Mouse (Mus musculus) midbrain, embryonic 13.5 days (tissue): Measurements from ENCODE around the gene Soga1. TPM values are rescaled to one million over a fixed set of nuclear protein-coding genes. Genes with fewer than 3 reads are reported as not detected.

Experiments
- ATAC-seq: fragments of 200-750 bp; cut with Nextera tagmentation; 2 replicates; pipeline ENCODE4 v1.8.0; 2017; ENCODE audit warnings: mild to moderate bottlenecking, moderate TSS enrichment, moderate library complexity
- H3K27ac ChIP-seq: fragments of 300-500 bp; sonication (generic); 2 replicates; pipeline ENCODE4 v1.5.1; 2015; ENCODE audit warnings: inconsistent platforms, mild to moderate bottlenecking, moderate library complexity
- H3K27me3 ChIP-seq: fragments of 300-500 bp; sonication (generic); 2 replicates; pipeline ENCODE4 v1.6.1; 2015; ENCODE audit warnings: mild to moderate bottlenecking, inconsistent platforms
- H3K36me3 ChIP-seq: fragments of 300-500 bp; sonication (generic); 2 replicates; pipeline ENCODE4 v1.6.1; 2015; ENCODE audit warnings: mild to moderate bottlenecking, inconsistent platforms
- H3K4me1 ChIP-seq: fragments of 300-500 bp; sonication (generic); replicated peaks from 2 replicates; pipeline ENCODE4 v1.6.1; 2015; ENCODE audit warnings: inconsistent platforms
- H3K4me2 ChIP-seq: fragments of 300-500 bp; sonication (generic); replicated peaks from 2 replicates; pipeline ENCODE4 v1.6.1; 2015; ENCODE audit warnings: moderate library complexity, mild to moderate bottlenecking, inconsistent platforms
- H3K4me3 ChIP-seq: fragments of 300-500 bp; sonication (generic); replicated peaks from 2 replicates; pipeline ENCODE4 v1.5.1; 2015; ENCODE audit warnings: mild to moderate bottlenecking, inconsistent platforms
- H3K9ac ChIP-seq: fragments of 300-500 bp; sonication (generic); replicated peaks from 2 replicates; pipeline ENCODE4 v1.6.1; 2015; ENCODE audit warnings: mild to moderate bottlenecking, inconsistent platforms
- H3K9me3 ChIP-seq: fragments of 300-500 bp; sonication (generic); 2 replicates; pipeline ENCODE4 v1.6.1; 2016; ENCODE audit warnings: mild to moderate bottlenecking, inconsistent platforms
- WGBS: fragments of 180-500 bp; shearing (Covaris S2); methylation state at CpG from one replicate; pipeline ENCODE4 v1.1.7; 2015; 5-methylcytosine and 5-hydroxymethylcytosine counted together
- polyA plus RNA-seq: library from polyadenylated mRNA; unstranded; fragments of >200 nt; fragmentation: Nextera tagmentation; extraction: Ambion mirVana; gene quantifications from 2 replicates; pipeline ENCODE4 v1.2.1, GENCODE M21; 2015

The Soga1 gene
- polyA plus RNA-seq, 1 experiment from 2014 or later = 6.4 TPM

DNA sequence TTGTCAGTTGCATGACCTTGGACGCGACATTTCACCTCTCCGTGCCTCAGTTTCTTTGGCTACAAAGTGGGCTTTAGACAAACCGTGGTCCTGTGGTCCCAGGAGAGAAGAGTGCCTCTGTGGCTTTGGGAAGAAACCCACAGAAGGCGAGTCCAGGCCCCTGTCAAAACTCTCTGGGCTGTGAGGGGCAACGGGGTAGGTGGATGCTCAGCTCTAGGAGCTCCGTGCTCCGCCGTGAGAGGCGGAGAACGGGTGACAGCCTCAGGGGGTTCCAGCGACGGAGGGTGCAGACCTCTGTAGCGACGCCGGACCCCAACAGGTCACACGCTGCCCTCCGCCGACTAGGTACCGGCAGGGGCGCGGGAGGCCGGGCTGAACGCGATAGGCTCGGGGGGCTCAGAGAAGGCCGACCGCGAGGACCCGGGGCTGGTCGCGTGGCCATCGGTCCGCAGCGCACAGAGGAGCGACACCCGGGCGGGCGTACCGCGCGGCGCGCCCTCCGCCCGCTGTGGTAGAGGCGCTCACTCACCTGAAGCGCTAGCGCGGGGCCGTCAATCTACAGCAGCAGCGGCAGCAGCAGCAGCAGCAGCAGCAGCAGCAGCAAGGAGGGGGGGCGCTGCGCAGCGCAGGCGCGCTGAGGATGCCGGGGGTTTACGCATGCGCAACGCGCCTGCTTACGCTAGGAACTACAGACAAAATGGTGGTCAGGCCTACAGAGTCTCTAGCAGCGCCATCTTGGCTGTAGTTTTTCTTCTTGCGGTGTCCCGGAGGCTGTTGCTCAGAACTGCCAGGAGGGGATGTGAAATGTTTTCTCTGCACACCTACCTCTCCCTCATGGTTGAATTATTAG, 87.4 kb downstream of the Soga1 start, which contains the start of gene Ndrg3:
Gene Ndrg3 (minus strand): TSS at position 587 of the 850 bp plus-strand sequence.
- Histone ChIP-seq H3K4me3 (peak within 1 kb of the TSS; percentile 92), H3K27me3 (no peaks in the 10 kb centered on the region), H3K27ac (peak within 1 kb of the TSS; percentile 86), H3K36me3 (peaks cover 11% of the 10 kb centered on the region; the same call in 1 of the 2 replicates), H3K4me2 (peak within 1 kb of the TSS; percentile 94), H3K9me3 (no peaks in the 10 kb centered on the region), H3K4me1 (peaks cover 17% of the 10 kb centered on the region), H3K9ac (peak within 1 kb of the TSS; percentile 92)
- under 1% methylated on average over 66 of the region's 66 CpGs for WGBS
- peak; percentile 97 for ATAC-seq

DNA sequence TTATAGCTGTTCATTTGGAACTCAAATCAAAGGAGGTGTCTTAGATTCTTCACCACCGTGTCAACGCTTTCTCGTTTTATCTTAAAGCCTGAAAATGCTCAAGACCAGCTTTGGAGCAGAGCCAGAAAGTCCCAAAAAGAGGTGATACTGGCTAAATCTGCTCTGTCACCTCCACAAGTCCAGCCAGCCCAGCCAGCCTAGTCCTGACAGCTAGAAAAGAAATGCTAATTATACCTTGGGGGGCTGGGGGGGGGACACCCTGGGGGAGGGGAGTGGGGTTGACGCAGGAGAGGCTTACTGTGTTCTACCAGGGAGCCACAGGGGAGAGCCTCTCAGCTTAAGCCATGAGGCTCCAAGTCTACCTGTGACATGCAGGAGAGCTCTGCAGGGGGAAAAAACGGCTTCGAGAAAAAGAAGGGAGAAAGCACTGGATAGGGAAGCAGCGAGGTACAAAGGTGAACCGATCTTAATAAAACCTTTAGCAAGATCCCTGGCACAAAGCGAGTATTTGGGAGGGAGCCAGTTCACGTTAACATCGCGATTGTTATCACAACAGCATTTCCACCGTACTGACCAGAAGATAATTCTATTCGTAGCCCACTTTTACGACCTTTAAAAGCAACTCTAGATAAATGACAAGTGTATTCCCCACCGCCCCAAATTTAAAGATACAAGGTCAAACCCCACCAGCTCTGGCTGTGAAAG, 88.2 kb downstream of the Soga1 start:
- Histone ChIP-seq H3K4me3 (peak overlapping the region; percentile 92), H3K27me3 (no peaks in the 10 kb centered on the region), H3K4me2 (peak overlapping the region; percentile 94), H3K9ac (peak overlapping the region; percentile 92), H3K36me3 (peaks cover 4% of the 10 kb centered on the region; the same call in 1 of the 2 replicates), H3K4me1 (peaks cover 17% of the 10 kb centered on the region), H3K27ac (peak overlapping the region; percentile 86; the same call in 1 of the 2 replicates), H3K9me3 (no peaks in the 10 kb centered on the region)
- ATAC-seq = 0 out of 2 replicates have a peak, but pooled peaks have one; percentile 15
- 2% methylated on average over 16 of the region's 16 CpGs for WGBS

DNA sequence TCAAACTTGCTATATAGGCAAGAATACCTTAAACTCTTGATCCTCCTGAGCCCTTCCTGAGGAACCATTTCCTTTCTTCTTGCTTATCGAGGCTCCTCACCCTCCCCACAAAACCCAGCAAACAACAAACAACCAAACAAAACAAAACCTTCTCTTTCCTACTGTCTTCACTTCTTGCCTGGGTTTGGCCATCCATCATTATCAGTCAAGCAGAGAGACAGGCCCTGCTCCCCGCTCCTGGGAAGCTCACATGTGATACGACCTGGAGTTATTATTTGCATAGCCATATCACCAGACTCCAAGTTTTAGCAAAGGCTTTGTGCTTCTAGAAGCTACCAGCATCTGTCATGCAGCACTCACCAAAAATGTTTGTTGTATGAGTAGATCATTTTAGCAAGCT, 91.7 kb downstream of the Soga1 start:
- Histone ChIP-seq H3K27me3 (no peaks in the 10 kb centered on the region), H3K4me3 (no peak overlapping the region), H3K4me1 (peaks cover 17% of the 10 kb centered on the region), H3K4me2 (no peak overlapping the region), H3K27ac (no peak overlapping the region), H3K9me3 (no peaks in the 10 kb centered on the region), H3K9ac (0 out of 2 replicates have a peak overlapping the region, but pooled peaks have one; percentile 23), H3K36me3 (no peaks in the 10 kb centered on the region)
- no peak for ATAC-seq
- WGBS = 87% methylated on average over 3 of the region's 3 CpGs

DNA sequence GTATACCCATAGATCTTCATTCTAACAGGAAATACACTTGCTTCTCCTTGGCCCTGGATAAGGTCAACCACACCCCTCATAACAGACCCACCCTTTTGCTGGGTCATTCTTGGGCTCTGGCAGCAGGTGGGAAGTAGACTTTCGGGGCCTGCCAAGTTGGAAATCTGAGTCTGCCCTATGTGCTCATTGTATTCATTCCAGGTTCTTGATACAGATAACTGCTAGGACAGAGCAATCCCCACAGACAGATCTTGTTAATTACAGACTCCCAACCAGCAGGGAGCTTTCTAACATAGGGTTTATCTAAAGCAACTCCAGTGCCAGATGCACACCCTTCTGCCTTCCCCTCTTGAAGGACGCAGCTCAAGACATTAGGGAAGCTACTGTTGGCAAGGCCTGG, 96.2 kb downstream of the Soga1 start:
- H3K4me2 ChIP-seq = no peak overlapping the region
- no peaks in the 10 kb centered on the region for H3K36me3 ChIP-seq
- no peak overlapping the region for H3K9ac ChIP-seq
- H3K27me3 ChIP-seq = no peaks in the 10 kb centered on the region
- no peaks in the 10 kb centered on the region for H3K9me3 ChIP-seq
- ATAC-seq = no peak
- 86% methylated on average over 2 of the region's 2 CpGs for WGBS
- no peak overlapping the region for H3K27ac ChIP-seq
- no peaks in the 10 kb centered on the region for H3K4me1 ChIP-seq
- no peak overlapping the region for H3K4me3 ChIP-seq

DNA sequence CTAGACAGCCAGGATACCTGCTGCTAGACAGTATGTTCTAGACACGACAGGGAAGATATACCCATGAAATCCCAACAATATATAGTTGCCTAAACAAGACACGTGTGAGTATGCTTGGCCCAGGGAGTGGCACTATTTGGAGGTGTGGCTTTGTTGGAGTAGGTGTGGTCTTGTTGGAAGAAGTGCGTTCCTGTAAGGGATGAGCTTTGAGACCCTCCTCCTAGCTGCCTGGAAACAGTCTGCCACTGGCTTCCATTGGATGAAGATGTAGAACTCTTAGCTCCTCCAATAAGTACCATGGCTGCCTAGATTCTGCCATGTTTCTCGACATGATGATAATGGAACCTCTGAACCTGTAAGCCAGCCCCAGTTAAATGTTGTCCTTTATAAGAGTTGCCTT, 97.8 kb downstream of the Soga1 start:
- 83% methylated on average over 4 of the region's 4 CpGs for WGBS
- no peak for ATAC-seq
- Histone ChIP-seq H3K27ac (no peak overlapping the region), H3K36me3 (no peaks in the 10 kb centered on the region), H3K9ac (no peak overlapping the region), H3K27me3 (no peaks in the 10 kb centered on the region), H3K9me3 (no peaks in the 10 kb centered on the region), H3K4me3 (no peak overlapping the region), H3K4me1 (peaks cover 5% of the 10 kb centered on the region; the same call in 1 of the 2 replicates), H3K4me2 (no peak overlapping the region)

DNA sequence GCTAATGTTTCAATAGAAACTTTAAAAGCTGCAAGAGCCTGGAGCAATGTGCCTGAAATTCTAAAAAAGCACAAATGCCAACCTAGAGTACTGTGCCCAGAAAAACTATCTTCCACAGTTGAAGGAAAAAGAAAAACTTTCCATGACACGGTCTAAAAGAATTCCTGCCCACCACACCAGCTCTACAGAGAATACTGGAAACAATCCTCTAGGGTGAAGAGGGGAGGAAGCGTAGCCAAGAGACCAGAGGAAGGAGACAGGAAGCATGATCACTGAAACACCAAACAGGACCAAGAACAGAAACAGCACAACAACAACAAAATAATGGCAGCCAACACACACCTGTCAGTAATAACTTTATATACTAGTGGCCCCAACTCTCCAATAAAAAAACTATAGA, 99.0 kb downstream of the Soga1 start:
- Histone ChIP-seq H3K4me3 (no peak overlapping the region), H3K9me3 (no peaks in the 10 kb centered on the region), H3K36me3 (no peaks in the 10 kb centered on the region), H3K9ac (no peak overlapping the region), H3K4me2 (no peak overlapping the region), H3K27ac (no peak overlapping the region), H3K27me3 (no peaks in the 10 kb centered on the region), H3K4me1 (peaks cover 5% of the 10 kb centered on the region; the same call in 1 of the 2 replicates)
- ATAC-seq = no peak
- 90% methylated on average over 2 of the region's 2 CpGs for WGBS

DNA sequence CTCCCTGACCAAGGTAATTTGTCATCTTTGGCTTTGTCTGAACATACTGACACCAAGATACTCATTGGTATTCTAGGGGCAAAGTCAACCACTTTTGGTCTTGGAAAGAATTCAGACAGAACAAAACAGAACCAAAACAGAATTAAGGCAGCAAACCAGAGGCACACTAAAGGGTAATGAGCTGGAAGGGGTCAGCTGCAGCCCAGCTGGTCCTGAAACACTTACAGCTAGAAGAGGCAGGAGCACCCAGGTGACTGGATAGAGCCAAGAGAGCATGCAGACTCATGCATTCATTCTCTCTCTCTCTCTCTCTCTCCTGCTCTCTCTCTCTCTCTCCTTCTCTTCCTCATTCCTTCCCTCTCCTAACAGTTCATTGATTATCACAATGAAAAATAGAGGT, 102.3 kb downstream of the Soga1 start:
- H3K4me3 ChIP-seq = no peak overlapping the region
- ATAC-seq = no peak
- H3K9ac ChIP-seq = no peak overlapping the region
- H3K4me1 ChIP-seq = peaks cover 5% of the 10 kb centered on the region; the same call in 1 of the 2 replicates
- no peaks in the 10 kb centered on the region for H3K9me3 ChIP-seq
- H3K27ac ChIP-seq = no peak overlapping the region
- H3K27me3 ChIP-seq = no peaks in the 10 kb centered on the region
- H3K36me3 ChIP-seq = no peaks in the 10 kb centered on the region
- no peak overlapping the region for H3K4me2 ChIP-seq

DNA sequence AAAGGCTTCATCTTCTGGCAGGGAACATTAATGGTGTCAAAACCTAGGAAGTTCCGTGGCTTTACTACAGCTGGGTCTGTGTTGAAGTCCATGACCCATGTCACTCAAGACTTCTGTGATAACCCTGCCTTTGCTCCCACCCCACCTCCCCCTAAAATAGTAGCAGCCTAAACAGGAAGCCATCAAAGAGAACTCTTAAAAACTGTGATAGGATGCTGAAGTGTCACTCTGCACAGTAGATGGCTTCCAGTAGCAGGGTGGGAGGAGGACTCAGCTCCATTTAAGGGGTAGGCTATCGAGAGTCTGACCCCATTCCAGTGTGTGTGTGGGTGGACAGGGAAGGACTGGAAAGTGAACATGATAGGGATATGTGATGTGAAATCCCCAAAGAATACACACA, 104.1 kb downstream of the Soga1 start:
- WGBS = 86% methylated on average over 2 of the region's 2 CpGs
- no peak for ATAC-seq

DNA sequence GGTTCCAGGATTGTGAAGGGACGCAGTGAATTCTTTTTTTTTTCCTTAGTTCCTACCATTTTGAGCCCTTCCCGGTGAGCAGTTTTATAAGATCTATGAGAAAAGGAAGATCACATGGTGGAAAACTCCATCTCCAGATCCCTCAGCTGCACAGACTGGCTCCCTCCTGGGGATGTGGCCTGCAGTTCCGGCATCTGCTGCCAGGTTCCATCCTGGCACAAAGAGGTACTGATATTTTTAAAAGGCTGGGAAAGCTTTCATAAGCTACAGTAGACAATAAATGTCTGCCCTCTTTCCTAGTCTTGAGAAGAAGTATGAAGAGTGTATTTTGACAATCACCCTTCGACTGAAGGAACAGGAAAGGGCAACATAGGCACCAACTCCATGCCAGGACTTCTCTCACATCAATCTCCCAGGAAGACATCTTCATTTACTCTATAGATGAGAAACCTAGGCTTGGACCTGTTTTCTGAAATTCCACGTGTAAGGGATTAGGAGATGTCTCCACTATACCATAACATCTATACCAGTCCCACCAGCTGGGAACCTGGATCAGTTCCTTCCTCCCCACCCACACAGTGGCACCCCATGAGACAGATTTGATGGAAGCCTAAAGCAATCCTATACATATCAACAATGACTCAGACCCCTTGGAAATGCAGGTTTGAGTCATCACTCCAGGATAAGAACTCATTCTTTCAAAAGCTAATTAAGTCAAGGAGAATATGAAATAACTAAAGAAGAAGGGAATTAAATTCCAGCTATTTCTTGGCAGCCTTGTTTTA, 105.5 kb downstream of the Soga1 start:
- WGBS = 81% methylated on average over 5 of the region's 5 CpGs
- Histone ChIP-seq H3K4me2 (no peak overlapping the region), H3K27ac (no peak overlapping the region), H3K4me3 (no peak overlapping the region), H3K36me3 (no peaks in the 10 kb centered on the region), H3K4me1 (peaks cover 5% of the 10 kb centered on the region; the same call in 1 of the 2 replicates), H3K9me3 (no peaks in the 10 kb centered on the region), H3K27me3 (no peaks in the 10 kb centered on the region), H3K9ac (no peak overlapping the region)
- no peak for ATAC-seq

More for the DNA sequence above, 104.1 kb downstream of the Soga1 start:
- peaks cover 5% of the 10 kb centered on the region; the same call in 1 of the 2 replicates for H3K4me1 ChIP-seq
- no peak overlapping the region for H3K27ac ChIP-seq
- H3K36me3 ChIP-seq = no peaks in the 10 kb centered on the region
- H3K9ac ChIP-seq = no peak overlapping the region
- H3K9me3 ChIP-seq = no peaks in the 10 kb centered on the region
- H3K27me3 ChIP-seq = no peaks in the 10 kb centered on the region
- no peak overlapping the region for H3K4me2 ChIP-seq
- no peak overlapping the region for H3K4me3 ChIP-seq

DNA sequence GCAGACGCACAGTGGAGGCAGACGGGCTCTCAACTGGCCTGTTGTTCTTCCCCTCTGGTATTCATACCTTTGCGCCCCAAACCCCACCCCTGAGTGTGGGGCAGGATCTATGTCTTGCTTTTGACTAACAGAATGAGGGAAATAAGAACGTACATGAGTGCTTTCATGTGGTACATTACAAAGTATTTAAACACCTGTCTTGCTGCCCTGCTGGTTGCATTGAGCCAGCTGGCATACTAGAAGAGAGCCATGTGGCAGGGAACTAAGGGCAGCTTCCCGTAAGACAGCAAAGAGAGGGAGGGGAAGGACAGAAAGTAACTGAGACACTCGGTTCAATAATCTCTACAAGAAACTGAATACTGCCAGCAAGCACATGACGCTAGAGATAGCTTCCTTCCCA, 108.8 kb downstream of the Soga1 start:
- H3K27ac ChIP-seq = no peak overlapping the region
- no peak overlapping the region for H3K4me3 ChIP-seq
- no peak for ATAC-seq
- 89% methylated on average over 7 of the region's 7 CpGs for WGBS
- no peaks in the 10 kb centered on the region for H3K4me1 ChIP-seq
- H3K9ac ChIP-seq = no peak overlapping the region
- H3K4me2 ChIP-seq = no peak overlapping the region
- no peaks in the 10 kb centered on the region for H3K9me3 ChIP-seq
- H3K27me3 ChIP-seq = no peaks in the 10 kb centered on the region
- H3K36me3 ChIP-seq = no peaks in the 10 kb centered on the region

DNA sequence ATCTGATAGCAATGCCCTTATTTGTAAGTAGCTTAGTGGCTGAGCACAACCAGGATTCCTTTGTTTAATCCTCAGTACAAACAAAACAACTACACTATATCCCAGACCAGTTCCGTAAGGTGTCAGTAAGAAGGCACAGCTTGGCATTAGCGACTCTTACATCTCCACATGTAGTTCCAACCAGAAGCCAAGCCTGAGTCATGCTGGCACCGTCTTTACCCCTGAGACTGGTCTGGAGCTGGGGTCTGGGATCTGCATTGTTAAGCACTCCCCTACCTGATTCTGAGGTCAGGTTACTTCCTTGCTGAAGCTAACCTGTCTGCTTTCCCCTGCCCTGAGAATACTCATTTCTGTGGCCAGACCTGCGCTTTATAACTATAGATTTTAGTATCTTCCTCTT, 110.6 kb downstream of the Soga1 start:
- H3K4me1 ChIP-seq = no peaks in the 10 kb centered on the region
- no peak overlapping the region for H3K4me2 ChIP-seq
- H3K9ac ChIP-seq = no peak overlapping the region
- WGBS = 75% methylated on average over 4 of the region's 4 CpGs
- H3K9me3 ChIP-seq = no peaks in the 10 kb centered on the region
- H3K27me3 ChIP-seq = no peaks in the 10 kb centered on the region
- no peak overlapping the region for H3K4me3 ChIP-seq
- no peak overlapping the region for H3K27ac ChIP-seq
- no peak for ATAC-seq
- H3K36me3 ChIP-seq = no peaks in the 10 kb centered on the region
